Mouse (Mus musculus): ENCODE results near the gene Gltpd2.
"Not testable (repeated sequence)": the region's sequence is repeated elsewhere in the genome, so short reads cannot be mapped to it uniquely, and the experiment has no call there.

Gltpd2 gene

DNA sequence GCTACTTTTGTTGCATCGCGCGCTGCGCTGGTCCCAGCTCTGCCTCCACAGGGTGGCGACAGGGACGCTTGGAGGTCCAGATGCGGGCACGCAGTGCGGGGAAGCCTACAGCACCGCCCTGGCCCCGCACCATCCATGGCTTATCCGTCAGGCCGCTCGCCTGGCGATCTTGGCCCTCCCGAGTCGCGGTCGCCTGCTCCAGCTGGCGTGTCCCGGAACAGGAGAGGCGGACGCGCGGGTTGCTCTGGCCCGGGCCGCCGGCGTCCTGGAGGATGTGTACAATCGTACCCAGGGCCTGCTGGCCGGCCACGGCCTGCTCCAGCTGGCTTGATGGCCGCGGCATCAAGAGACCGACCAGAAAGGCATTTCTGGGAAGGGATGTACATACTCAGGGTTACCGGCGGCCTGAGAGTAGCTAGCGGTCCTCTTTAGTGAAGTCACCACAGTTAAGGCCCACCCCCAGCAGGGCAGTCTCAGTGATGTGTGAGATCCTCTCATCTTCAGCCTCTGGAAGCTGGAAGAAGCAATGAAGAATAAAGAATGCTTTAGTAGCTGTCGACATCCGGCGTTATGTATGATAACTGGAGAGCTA, 1.3 kb downstream of the Gltpd2 start:
- peak; percentile 65 for DNase-seq

DNA sequence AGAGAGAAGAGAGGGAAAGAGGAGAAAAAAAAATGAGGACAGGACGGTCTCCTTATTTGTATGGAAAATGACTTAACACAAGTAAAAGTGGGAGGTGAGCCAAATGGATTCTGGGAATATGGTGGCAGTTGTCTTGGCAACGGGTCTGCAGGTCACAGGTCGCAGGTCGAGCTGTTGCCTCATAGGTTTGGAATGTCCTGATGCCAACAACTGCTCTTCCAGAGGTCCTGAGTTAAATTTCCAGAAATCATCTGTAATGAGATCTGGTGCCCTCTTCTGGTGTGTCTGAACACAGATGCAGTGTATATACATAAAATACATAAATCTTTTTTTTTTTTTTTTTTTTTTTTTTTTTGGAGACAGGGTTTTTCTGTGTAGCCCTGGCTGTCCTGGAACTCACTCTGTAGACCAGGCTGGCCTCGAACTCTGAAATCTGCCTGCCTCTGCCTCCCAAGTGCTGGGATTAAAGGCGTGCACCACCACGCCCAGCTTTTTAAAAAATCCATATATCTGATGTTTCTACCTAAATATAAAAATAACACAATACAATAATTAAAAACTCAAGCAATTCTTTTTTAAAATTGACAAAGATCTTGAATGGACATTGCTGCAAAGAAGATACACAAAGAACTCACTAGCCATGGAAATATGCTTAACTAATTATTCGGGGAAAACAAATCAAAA, 4.5 kb downstream of the Gltpd2 start:
- peak; percentile 32 for DNase-seq

DNA sequence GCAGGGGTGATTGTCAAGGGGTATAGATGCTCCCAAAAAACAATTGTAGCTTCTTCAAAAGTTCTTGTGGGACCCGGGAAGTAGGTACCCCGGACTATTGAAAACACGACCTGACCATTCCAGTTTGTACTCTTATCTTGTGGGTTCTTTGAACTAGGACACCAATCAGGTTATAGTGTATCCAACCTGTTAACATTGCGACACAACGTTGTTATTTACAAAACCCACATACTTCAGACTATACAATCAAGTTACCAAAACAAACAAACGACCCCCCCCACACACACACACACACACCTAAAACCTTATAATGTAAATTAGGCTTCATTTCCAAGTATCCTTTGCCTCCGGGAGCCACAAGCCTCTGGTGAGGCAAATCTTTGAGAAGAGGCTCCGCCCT, 5.8 kb downstream of the Gltpd2 start:
- DNase-seq: no peak

DNA sequence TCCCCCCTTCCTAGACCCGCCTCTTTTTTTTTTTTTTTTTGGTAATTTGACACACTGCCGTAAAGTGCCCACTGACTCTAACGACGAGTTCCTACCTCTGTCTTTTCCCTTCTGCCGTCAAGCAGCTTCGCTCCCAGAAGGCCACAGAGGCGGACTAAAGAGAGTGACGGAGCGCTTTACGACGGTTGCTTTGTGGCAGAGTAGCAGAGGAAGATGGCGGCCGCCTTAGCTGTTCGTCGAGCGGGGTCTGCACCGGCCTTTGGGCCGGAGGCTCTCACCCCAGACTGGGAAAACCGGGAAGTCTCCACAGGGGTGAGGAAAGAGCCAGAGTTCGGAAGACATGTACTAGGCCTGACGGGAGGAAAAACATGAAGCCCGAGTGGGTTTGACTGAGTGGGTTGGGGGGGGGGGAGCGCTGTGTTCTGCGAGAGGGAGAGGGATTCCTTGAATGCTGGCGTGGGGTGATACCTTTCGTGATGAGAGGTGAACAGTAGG, 6.2 kb downstream of the Gltpd2 start, which contains the start of gene Psmb6:
Gene Psmb6, plus strand, starts transcription at position 184 of the 495 bp plus-strand sequence.
- peak; percentile 97 for DNase-seq

GRCm38 (mm10) chr11:70525726-70526125, 6.7 kb downstream of the Gltpd2 start:
- peak; percentile 30 for DNase-seq

- DNase-seq: no peak
These were observed 7.2 kb downstream of the Gltpd2 start for GRCm38 (mm10) chr11:70526211-70526610.

DNA sequence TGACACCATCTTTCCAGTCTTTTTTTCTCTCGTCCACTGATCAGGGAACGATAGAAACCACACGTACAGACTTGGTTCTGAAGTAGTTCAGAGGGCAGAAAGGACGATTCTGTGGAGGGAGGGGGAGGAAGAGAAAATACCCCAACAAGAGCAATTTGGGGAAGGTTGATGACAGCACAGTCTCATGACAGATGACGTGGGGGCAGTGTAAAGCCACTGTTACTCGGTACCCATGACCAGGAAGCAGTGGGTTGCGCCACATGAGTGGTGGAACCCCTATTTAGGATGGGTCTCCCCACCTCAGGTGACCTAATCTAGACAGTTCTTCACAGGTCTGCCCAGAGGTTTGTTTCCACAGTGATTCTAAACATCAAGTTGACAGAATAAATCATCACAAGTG, 9.6 kb downstream of the Gltpd2 start:
- no peak for DNase-seq

DNA sequence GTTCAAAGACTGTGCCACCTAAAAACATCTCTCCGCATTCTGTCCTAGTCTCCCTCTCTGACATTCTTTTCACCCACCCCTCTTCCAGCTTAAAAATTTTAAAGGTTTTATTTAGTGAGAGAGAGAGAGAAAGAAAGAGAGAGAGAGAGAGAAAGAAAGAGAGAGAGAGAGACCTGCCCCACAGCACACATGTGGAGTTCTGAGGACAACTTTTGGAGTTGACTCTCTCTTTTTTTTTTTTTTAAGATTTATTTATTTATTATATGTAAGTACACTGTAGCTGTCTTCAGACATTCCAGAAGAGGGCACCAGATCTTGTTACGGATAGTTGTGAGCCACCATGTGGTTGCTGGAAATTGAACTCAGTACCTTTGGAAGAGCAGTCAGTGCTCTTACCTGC, 12.1 kb downstream of the Gltpd2 start:
- DNase-seq: not testable (repeated sequence)

GRCm38 (mm10) chr11:70532839-70533238, 13.8 kb downstream of the Gltpd2 start, which contains the start of gene Gm40193:
Gm40193 (minus strand) TSS chr11:70532939.
- no peak for DNase-seq

GRCm38 (mm10) chr11:70539423-70539822, 20.4 kb downstream of the Gltpd2 start:
- DNase-seq: no peak

GRCm38 (mm10) chr11:70539877-70540587, 21.0 kb downstream of the Gltpd2 start, which contains the start of gene Pld2:
Pld2 (plus strand) TSS chr11:70540064.
- peak; percentile 94 for DNase-seq

GRCm38 (mm10) chr11:70540928-70541327, 21.9 kb downstream of the Gltpd2 start:
- no peak for DNase-seq

- no peak for DNase-seq
These were observed 22.4 kb downstream of the Gltpd2 start for GRCm38 (mm10) chr11:70541415-70541814.

DNA sequence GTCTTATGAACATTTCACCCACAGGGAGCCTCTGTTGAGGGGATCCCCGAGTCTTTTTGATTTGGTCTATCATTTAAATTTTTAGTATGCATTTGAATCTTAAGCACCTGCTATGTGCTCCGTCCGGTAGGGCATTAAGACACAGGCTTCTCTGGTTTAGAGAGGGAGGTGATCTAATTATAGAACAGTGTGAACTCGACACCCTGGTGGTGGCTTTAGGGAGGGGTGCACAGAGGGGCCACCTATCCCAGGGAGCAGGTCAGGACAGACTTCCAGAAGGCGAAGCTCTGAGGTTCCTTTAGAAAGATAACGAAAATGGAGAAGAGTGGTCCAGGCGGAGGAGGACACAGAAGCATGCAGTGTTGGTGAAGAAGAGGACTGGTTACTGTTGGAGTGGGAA, 25.5 kb downstream of the Gltpd2 start:
- DNase-seq: no peak

DNA sequence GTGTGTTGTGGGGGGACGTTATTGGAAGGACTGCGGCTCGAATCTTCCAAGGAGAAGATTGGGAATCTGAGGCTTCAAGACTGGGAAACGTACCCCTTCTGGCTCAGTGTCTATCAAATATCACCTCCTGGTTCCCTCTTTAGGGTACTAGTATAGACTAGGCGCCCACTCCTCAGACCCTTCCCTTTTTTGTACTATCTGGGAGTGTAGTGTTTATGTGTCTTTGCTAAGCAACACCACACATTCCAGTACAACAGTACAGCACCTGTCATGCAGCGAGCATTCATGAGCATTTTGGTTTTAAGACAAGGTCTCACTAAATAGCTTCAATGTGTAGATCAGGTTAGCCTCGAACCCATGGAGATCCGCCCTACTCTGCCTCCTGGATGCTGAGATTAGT, 32.5 kb downstream of the Gltpd2 start:
- DNase-seq: no peak

DNA sequence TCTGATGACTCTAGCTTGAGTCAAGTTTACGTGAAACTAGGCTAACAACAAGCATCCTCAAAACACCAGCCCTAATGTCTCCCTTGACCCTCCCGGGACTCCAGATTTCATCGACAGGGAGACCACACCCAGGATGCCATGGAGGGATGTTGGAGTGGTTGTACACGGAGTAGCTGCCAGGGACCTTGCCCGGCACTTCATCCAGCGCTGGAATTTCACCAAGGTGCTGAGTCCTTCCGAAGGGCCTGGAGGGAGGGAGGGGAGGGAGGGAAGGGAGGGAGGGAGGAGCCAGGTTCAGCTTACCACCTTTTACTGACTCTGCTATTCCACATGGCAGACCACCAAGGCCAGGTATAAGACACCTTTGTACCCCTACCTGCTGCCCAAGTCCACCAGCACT, 34.9 kb downstream of the Gltpd2 start:
- no peak for DNase-seq

- DNase-seq: no peak
These were observed 38.5 kb downstream of the Gltpd2 start for GRCm38 (mm10) chr11:70557545-70557944.

GRCm38 (mm10) chr11:70561937-70562286, 42.9 kb downstream of the Gltpd2 start:
- no peak for DNase-seq

DNA sequence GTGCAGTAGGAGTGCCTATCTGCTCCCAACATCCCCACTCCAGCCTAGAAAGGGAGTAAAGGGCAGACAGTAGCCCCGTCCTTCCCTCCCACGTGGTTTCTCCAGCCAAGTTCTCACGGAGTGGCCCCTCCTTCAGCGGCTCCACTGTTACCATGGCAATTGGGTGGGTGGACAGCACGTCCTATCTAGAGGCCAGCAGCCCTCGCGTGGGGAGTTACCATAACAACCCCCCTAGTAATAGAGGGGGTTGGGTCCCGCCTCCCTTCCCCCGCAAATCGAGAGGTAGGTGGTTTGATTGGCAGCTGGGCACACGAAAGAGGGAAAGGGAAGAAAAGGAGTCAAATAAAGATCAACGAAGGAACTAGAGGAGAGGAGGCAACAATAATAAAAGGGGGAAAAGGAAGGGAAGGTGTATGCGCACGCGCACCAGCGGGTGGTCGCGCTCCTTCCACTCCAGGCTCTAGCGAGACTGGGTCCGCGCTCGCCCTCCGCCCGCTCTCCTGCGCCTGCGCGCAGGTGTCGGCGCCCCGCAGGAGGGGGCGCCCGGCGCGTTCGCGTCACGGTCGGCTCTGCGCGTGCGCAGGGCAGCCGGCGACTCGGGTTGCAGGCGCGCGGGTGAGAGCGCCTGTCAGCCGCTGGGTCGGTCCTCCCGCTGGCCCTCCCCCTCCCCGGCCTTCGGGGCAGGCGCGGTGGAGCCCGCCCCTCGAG, 43.4 kb downstream of the Gltpd2 start, which contains the start of gene Mink1:
Gene Mink1, plus strand, starts transcription at position 595 of the 708 bp plus-strand sequence.
- DNase-seq: peak; percentile 96

DNA sequence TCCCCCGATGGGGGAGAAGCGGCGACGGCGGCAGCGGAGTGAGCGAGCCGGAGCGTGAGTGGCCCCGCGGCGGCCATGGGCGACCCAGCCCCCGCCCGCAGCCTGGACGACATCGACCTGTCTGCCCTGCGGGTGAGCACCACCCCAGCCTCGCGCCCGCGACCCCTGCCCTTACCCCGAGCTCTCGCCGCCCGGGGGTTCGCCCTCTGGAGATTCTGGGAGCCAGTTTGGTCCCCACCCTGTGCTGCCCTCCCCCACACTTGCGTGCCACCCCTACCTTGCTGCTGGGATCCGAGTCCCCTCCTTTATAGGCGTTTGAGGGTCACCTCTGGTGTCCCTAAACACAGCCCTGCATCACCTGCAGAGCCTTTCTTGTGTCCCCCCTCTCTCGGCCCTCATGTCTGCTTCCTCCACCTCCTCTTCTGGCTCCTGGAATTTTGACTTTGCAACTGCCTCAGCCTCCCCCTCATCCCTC, 44.0 kb downstream of the Gltpd2 start:
- peak; percentile 36 for DNase-seq

DNA sequence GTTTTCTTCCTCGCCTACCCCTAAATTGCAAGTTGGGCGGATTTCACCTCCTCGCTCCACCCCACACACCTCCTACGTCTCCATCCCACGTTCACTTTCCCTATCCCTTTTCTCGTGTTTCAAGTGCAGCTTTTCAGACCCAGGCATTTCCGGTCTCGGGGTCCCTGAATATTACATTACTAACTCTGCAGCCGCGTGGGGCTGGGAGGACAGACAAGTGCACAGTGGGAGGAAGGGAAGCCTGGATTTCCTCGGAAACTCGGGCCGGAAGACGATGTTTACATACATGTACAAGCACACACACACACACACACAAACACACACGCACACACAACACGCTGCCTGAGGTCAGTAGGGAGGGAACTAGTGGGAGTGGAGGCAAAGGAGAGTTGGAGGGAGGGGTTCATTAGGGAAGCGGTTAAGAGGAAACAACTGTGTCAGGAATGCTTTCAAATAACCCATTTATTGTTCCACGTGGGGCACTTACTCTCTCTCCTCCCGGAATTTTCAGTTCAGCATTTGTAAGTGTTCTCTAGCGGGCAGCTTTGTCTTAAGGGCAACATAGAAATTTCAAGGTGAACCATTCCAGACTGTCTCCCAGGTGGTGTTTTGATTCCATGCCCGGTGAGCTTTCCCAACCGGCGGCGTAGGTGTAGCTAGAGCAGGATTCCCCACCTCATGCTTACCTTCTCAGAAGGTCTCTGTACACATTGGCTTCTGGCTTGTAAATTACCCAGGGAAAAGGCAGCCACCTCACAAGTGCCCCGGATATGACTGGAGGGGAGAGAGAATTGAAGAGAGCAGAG, 44.7 kb downstream of the Gltpd2 start:
- peak; percentile 65 for DNase-seq

- DNase-seq: no peak
These were observed 45.4 kb downstream of the Gltpd2 start for GRCm38 (mm10) chr11:70564276-70564873.

Measured in embryo, embryonic 11 days (tissue).